In the genomic region with DNA sequence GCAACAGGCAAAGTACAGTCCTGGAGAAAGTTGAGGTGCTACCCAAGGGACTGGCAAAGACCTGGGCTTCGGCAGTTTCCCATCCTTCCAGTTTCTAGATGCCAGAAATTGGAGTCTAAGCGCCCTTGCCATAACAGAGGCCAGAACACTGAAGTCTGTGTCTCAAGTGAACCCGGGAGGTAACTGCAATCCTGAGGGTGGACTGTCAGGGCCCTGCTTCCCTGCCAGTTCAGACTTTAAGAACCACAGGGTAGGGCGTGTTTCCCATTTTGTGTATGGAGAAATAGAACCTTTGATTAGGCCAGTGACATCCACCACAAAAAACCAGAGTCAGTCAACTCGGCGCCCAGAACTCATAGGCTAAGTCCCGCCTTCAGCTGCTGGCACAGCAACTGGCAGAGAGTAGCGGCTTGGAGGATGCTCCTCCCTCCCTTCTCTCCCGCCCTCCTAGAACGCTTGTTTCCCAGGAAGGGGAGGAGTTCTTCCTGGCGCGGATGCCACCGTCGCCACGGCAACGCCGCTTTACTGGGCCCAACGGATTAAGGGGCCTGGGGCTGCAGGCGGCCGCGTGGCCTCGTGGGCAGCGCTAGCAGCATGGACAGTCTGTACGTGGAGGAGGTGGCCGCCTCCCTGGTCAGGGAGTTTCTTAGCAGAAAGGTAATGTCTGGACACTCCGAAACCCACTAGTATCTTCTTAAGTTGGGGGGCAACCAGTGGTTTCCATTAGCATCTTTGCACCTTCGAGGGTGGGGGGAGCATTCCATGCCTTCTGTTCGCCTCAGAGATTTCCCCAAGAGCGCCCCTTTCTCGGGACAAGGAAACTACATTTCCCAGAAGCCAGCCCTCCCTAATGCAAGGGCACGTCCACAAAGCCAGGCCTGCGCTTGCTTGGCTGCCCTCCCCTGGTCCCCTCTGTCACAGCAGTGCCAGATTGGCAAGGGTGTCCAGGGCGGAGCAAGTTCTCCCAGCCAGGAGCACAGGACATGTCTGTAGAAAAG, we compare ENCODE assay signal across 8 mouse cellular contexts. TPM values are rescaled to one million over a fixed set of nuclear protein-coding genes. Genes with fewer than 3 reads are reported as not detected.
A peak's percentile ranks its signal among the peaks of the same experiment; 100 is the strongest.
DNase-seq lines count a peak whose midpoint lies in the region; ATAC-seq lines count a peak whose summit lies in the region.

TSS of gene Mindy4 (plus strand) at position 471 of the 998 bp plus-strand sequence.

- ATAC-seq in hindbrain, embryonic 13.5 days (ENCODE audit: low FRiP score) = peak; percentile 96

- H3K4me3 ChIP-seq in hindbrain, embryonic 13.5 days = peak within 1 kb of the TSS; percentile 52

- no peaks in the 10 kb centered on the region for H3K27me3 ChIP-seq in hindbrain, embryonic 13.5 days

- 4% methylated on average over 32 of the region's 33 CpGs for WGBS in hindbrain, embryonic 13.5 days

- H3K36me3 ChIP-seq in hindbrain, embryonic 13.5 days = no peaks in the 10 kb centered on the region

- peak within 1 kb of the TSS; percentile 63 for H3K4me2 ChIP-seq in hindbrain, embryonic 13.5 days

- H3K9me3 ChIP-seq in hindbrain, embryonic 13.5 days = no peaks in the 10 kb centered on the region

- H3K27ac ChIP-seq in hindbrain, embryonic 13.5 days = peak within 1 kb of the TSS; percentile 90

- peaks cover 22% of the 10 kb centered on the region for H3K4me1 ChIP-seq in hindbrain, embryonic 13.5 days (replicated peaks)

- DNase-seq in WW6 (ENCODE audit: low read depth, low spot score) = peak; percentile 73
- DNase-seq in cerebellum, postnatal 36 days = peak; percentile 79 to 85
- peak; percentile 65 to 71 for DNase-seq in frontal cortex, postnatal 25 days (ENCODE audit: low spot score in 2 of 2)
- peak; percentile 83 to 93 for DNase-seq in layer of hippocampus, postnatal 14 days (ENCODE audit: low spot score in 2 of 2)
- DNase-seq in lung, postnatal 10 days = peak; percentile 97
- DNase-seq in retina, adult 2 months (ENCODE audit: low read depth, low spot score) = peak; percentile 82
- peak; percentile 51 to 75 for DNase-seq in thymus, postnatal 36 days

- H3K9ac ChIP-seq in hindbrain, embryonic 13.5 days = peak within 1 kb of the TSS; percentile 66

RNA-seq across cellular contexts. Expression of gene Mindy4, which starts in this region (rescaled TPM):
- 10.7 and 10.9 TPM in 2 replicates for polyA plus RNA-seq in hindbrain, embryonic 13.5 days (2015; fragmentation: Nextera tagmentation; extraction: Ambion mirVana)
- 10 to 100 TPM in 1 of 2 experiments, 1 to 10 TPM in 1; 10.0 to 11.9 TPM for total RNA-seq in layer of hippocampus, postnatal 14 days (2021)

Comparison
In these comparisons a context has a peak if more than half of its experiments do, and no peak if none do; other contexts are left out.
1. Peak in every context shown above with its lines: DNase-seq, ATAC-seq, H3K4me3 ChIP-seq and H3K27ac ChIP-seq.